Mouse (Mus musculus) kidney, embryonic 16.5 days (tissue): ENCODE results near the gene Spcs1. TPM values are rescaled to one million over a fixed set of nuclear protein-coding genes. Genes with fewer than 3 reads are reported as not detected.

Experiments
- ATAC-seq: fragments of 200-750 bp; cut with Nextera tagmentation; 2 replicates; pipeline ENCODE4 v1.8.0; 2017; ENCODE audit warnings: moderate TSS enrichment; ENCODE audit not compliant: low FRiP score, low TSS enrichment
- H3K27ac ChIP-seq: fragments of 300-500 bp; sonication (generic); 2 replicates; pipeline ENCODE4 v1.5.1; 2014; ENCODE audit warnings: low read length
- H3K27me3 ChIP-seq: fragments of 300-500 bp; sonication (generic); 2 replicates; pipeline ENCODE4 v1.6.1; 2014; ENCODE audit warnings: low read length, control low read depth, mixed read lengths; ENCODE audit not compliant: insufficient read depth
- H3K36me3 ChIP-seq: fragments of 300-500 bp; sonication (generic); 2 replicates; pipeline ENCODE4 v1.6.1; 2014; ENCODE audit warnings: low read length, control low read depth, mixed read lengths; ENCODE audit not compliant: insufficient read depth
- H3K4me1 ChIP-seq: fragments of 300-500 bp; sonication (generic); 2 replicates; pipeline ENCODE4 v1.6.1; 2014; ENCODE audit warnings: low read length, control low read depth, mixed read lengths; ENCODE audit not compliant: insufficient read depth
- H3K4me2 ChIP-seq: fragments of 300-500 bp; sonication (generic); replicated peaks from 2 replicates; pipeline ENCODE4 v1.6.1; 2014; ENCODE audit warnings: low read depth, low read length
- H3K4me3 ChIP-seq: fragments of 300-500 bp; sonication (generic); 2 replicates; pipeline ENCODE4 v1.5.1; 2014; ENCODE audit warnings: mild to moderate bottlenecking, low read length
- H3K9ac ChIP-seq: fragments of 300-500 bp; sonication (generic); replicated peaks from 2 replicates; pipeline ENCODE4 v1.6.1; 2014; ENCODE audit warnings: low read length
- H3K9me3 ChIP-seq: fragments of 300-500 bp; sonication (generic); 2 replicates; pipeline ENCODE4 v1.6.1; 2016; ENCODE audit warnings: low read length, control low read depth
- WGBS: fragments of 180-500 bp; shearing (Covaris S2); extraction: QIAGEN DNeasy Blood & Tissue Kit; methylation state at CpG from one replicate; pipeline ENCODE4 v1.1.7; 2014; 5-methylcytosine and 5-hydroxymethylcytosine counted together
- polyA plus RNA-seq: library from polyadenylated mRNA; unstranded; fragments of >200 nt; fragmentation: Nextera tagmentation; extraction: Ambion mirVana; gene quantifications from 2 replicates; pipeline ENCODE4 v1.2.1, GENCODE M21; 2015

The Spcs1 gene
- polyA plus RNA-seq, 1 experiment from 2014 or later: 372 TPM

DNA sequence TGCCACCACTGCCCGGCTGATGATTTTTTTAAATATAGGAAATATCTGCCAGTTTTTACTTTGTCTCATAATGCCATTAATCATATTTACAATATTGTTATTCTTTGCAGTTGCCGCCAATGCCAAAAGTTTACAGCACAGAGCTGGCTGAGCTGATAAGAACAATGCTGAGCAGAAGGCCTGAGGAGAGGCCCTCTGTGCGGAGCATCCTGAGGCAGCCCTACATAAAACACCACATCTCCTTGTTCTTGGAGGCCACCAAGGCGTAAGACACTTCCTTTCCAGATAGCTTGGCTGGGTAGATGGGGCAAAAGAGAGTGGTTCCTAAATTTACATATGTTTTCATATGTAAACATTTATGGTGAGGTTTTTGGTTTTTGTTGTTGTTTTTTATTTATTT lies 42.4 kb downstream of the Spcs1 start:
- Histone ChIP-seq H3K4me2 (no peak overlapping the region), H3K4me1 (no peaks in the 10 kb centered on the region), H3K36me3 (0 out of 2 replicates have a peak, but pooled peaks cover 15% of the 10 kb centered on the region), H3K9ac (no peak overlapping the region), H3K4me3 (no peak overlapping the region), H3K9me3 (no peaks in the 10 kb centered on the region), H3K27me3 (no peaks in the 10 kb centered on the region), H3K27ac (no peak overlapping the region)
- 89% methylated on average over 4 of the region's 4 CpGs for WGBS
- no peak for ATAC-seq

GRCm38 (mm10) chr14:30958517-30958916 lies 43.0 kb downstream of the Spcs1 start:
- Histone ChIP-seq H3K27ac (no peak overlapping the region), H3K4me3 (no peak overlapping the region), H3K36me3 (0 out of 2 replicates have a peak, but pooled peaks cover 15% of the 10 kb centered on the region), H3K27me3 (no peaks in the 10 kb centered on the region), H3K9me3 (no peaks in the 10 kb centered on the region), H3K9ac (no peak overlapping the region), H3K4me1 (no peaks in the 10 kb centered on the region), H3K4me2 (no peak overlapping the region)
- 74% methylated on average over 2 of the region's 2 CpGs for WGBS
- no peak for ATAC-seq

DNA sequence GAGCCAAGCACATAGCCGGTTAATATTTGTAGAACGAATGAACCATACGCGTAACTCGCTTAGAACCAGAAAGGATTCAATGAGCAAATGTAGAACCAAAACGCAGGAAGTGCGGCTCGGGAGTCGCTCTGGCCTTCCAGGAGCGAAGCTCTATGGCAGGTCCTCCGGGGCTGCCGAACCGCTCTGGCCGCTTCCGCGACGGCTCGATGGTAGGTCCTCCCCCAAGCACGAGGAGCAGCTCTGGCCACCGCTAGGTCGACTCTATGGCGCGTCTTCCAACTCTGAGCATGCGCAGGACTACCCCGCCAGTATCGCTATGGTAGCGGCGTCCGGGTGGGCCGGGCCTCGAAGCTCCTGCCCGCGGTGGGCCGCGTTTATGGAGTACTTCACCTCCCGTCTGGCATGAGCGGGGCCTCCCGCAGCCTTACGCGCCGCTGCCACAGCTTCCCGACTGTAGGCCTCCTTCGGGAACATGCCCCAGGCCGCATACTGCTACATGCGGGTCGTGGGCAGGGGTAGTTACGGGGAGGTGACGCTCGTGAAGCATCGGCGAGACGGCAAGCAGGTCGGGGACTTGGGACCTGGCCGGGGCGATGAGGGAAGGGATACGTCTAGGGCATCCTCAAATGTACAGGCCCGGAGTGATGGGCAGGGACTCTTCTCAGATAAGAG lies 50.2 kb downstream of the Spcs1 start, which contains the start of gene Nek4:
Gene Nek4, plus strand, starts transcription at position 224 of the 672 bp plus-strand sequence.
- under 1% methylated on average over 57 of the region's 57 CpGs for WGBS

GRCm38 (mm10) chr14:30949986-30950385 lies 51.5 kb downstream of the Spcs1 start:
- H3K36me3 ChIP-seq: no peaks in the 10 kb centered on the region
- no peak for ATAC-seq
- no peak overlapping the region for H3K27ac ChIP-seq
- no peak overlapping the region for H3K4me3 ChIP-seq
- H3K9me3 ChIP-seq: no peaks in the 10 kb centered on the region
- 95% methylated on average over 10 of the region's 10 CpGs for WGBS
- no peak overlapping the region for H3K4me2 ChIP-seq
- H3K9ac ChIP-seq: no peak overlapping the region
- peaks cover 5% of the 10 kb centered on the region for H3K4me1 ChIP-seq
- no peaks in the 10 kb centered on the region for H3K27me3 ChIP-seq

More for the DNA sequence above, 50.2 kb downstream of the Spcs1 start, which contains the start of gene Nek4:
- Histone ChIP-seq H3K36me3 (0 out of 2 replicates have a peak, but pooled peaks cover 5% of the 10 kb centered on the region), H3K9me3 (no peaks in the 10 kb centered on the region), H3K4me2 (peak within 1 kb of the TSS; percentile 85), H3K4me3 (peak within 1 kb of the TSS; percentile 93), H3K9ac (peak within 1 kb of the TSS; percentile 92), H3K27me3 (no peaks in the 10 kb centered on the region), H3K4me1 (peaks cover 5% of the 10 kb centered on the region), H3K27ac (peak within 1 kb of the TSS; percentile 76; the same call in 1 of the 2 replicates)
- ATAC-seq: peak; percentile 99

Other genes starting within 250 kb of the Spcs1 start
- gene Tmem110, start 176.1 kb downstream of the Spcs1 start, polyA plus RNA-seq: 25.1 and 25.7 TPM in 2 replicates
- 4.5 and 5.3 TPM in 2 replicates for gene Mustn1, start 122.5 kb downstream of the Spcs1 start, polyA plus RNA-seq
- gene Itih4, start 115.2 kb downstream of the Spcs1 start, polyA plus RNA-seq: 0.27 and 0.59 TPM in 2 replicates
- gene Itih3, start 77.9 kb downstream of the Spcs1 start, polyA plus RNA-seq: 1.4 TPM in 2 replicates
- 0.45 and 0.51 TPM in 2 replicates for gene Itih1, start 58.4 kb downstream of the Spcs1 start, polyA plus RNA-seq
- 15.0 and 18.9 TPM in 2 replicates for gene Nek4, start 50.3 kb downstream of the Spcs1 start, polyA plus RNA-seq
- 68.8 and 72.7 TPM in 2 replicates for gene Glt8d1, start 272 bp downstream of the Spcs1 start, polyA plus RNA-seq
- gene Pbrm1, start 17.5 kb upstream of the Spcs1 start, polyA plus RNA-seq: 126 and 128 TPM in 2 replicates
- 107 and 116 TPM in 2 replicates for gene Gnl3, start 17.5 kb upstream of the Spcs1 start, polyA plus RNA-seq
- 105 and 109 TPM in 2 replicates for gene Smim4, start 127.3 kb upstream of the Spcs1 start, polyA plus RNA-seq
- gene Nt5dc2, start 129.4 kb upstream of the Spcs1 start, polyA plus RNA-seq: 350 and 354 TPM in 2 replicates
- gene Stab1, start 167.0 kb upstream of the Spcs1 start, polyA plus RNA-seq: 35.2 and 39.8 TPM in 2 replicates
- gene Tnnc1, start 206.6 kb upstream of the Spcs1 start, polyA plus RNA-seq: 10.2 and 10.6 TPM in 2 replicates
- gene Nisch, start 215.3 kb upstream of the Spcs1 start, polyA plus RNA-seq: 419 and 421 TPM in 2 replicates
- 5.3 and 5.4 TPM in 2 replicates for gene Sema3g, start 216.2 kb upstream of the Spcs1 start, polyA plus RNA-seq
- 13.9 TPM in 2 replicates for gene Phf7, start 249.6 kb upstream of the Spcs1 start, polyA plus RNA-seq
- gene Bap1, start 249.8 kb upstream of the Spcs1 start, polyA plus RNA-seq: 105 and 106 TPM in 2 replicates